Mouse (Mus musculus): ENCODE results near the gene Ifi208.

GRCm38 (mm10) chr1:173624052-173624451 is 49.4 kb upstream of the Ifi208 start:
- TF ChIP-seq POLR2A (IDR thresholded peaks at IDR 0.05; ENCODE audit: control insufficient read depth, extremely low read depth, insufficient read depth, low read length, poor library complexity) (no peak), CTCF (IDR thresholded peaks at IDR 0.05; ENCODE audit: borderline replicate concordance, control insufficient read depth, extremely low read depth, insufficient read depth, low read length, poor library complexity) (no peak)
